Mouse (Mus musculus): ENCODE data around the gene Raet1e.
"Not testable (repeated sequence)": the region's sequence is repeated elsewhere in the genome, so short reads cannot be mapped to it uniquely, and the experiment has no call there.

GRCm38 (mm10) chr10:22169116-22169515 lies 10.7 kb downstream of the Raet1e start:
- TF ChIP-seq CTCF, POLR2A (IDR thresholded peaks at IDR 0.05; ENCODE audit: insufficient read depth, low read depth, low read length): not testable (repeated sequence)

Data from olfactory bulb, adult 2 months (tissue).